Mouse (Mus musculus) thymus, adult 2 months (tissue): ENCODE data around the gene Pias3.

Experiments used
- CTCF ChIP-seq: fragments of 200-500 bp; IDR thresholded peaks from 2 replicates; pipeline ENCODE4 v1.5.1; 2012; ENCODE audit warnings: mild to moderate bottlenecking, control low read depth, low read length, moderate library complexity, borderline replicate concordance; ENCODE audit not compliant: control insufficient read depth, poor library complexity, insufficient read depth; ENCODE audit errors: extremely low read depth
- POLR2A ChIP-seq: fragments of 200-500 bp; IDR thresholded peaks from 2 replicates; pipeline ENCODE4 v1.6.1; 2012; ENCODE audit warnings: mild to moderate bottlenecking, low read length, control low read depth, moderate library complexity; ENCODE audit not compliant: control insufficient read depth, poor library complexity, insufficient read depth; ENCODE audit errors: extremely low read depth

- TF ChIP-seq POLR2A (no peak), CTCF (no peak)
Measured at GRCm38 (mm10) chr3:96730785-96731184, 34.6 kb downstream of the Pias3 start.
